ENCODE assay signal across 15 mouse cellular contexts in genomic region chr1:160921938-160922337, GRCm38 (mm10). TPM values are rescaled to one million over a fixed set of nuclear protein-coding genes. Genes with fewer than 3 reads are reported as not detected.
DNase-seq lines count a peak whose midpoint lies in the region; ATAC-seq and TF ChIP-seq lines count a peak whose summit lies in the region.
"Had no signal": no experiment of that assay in that cellular context is flagged by ENCODE, and none has a peak within 500 bp of the region (broad histone marks: within the 10 kb centered on the region; RNA-seq: fewer than 3 reads in every experiment).

No protein-coding gene starts in this region.

- H3K27me3 ChIP-seq in liver, embryonic 12.5 days (replicated peaks) = no peaks in the 10 kb centered on the region
- no peaks in the 10 kb centered on the region for H3K27me3 ChIP-seq in liver, postnatal 0 days (ENCODE audit: insufficient read depth, low read length)
- H3K27me3 ChIP-seq: embryonic facial prominence, embryonic 15.5 days; heart, embryonic 13.5 days; hindbrain, embryonic 15.5 days had no signal

- H3K9me3 ChIP-seq in liver, embryonic 12.5 days (replicated peaks) = no peaks in the 10 kb centered on the region
- H3K9me3 ChIP-seq in liver, postnatal 0 days (ENCODE audit: low read length) = no peaks in the 10 kb centered on the region
- H3K9me3 ChIP-seq: embryonic facial prominence, embryonic 15.5 days; heart, embryonic 13.5 days; hindbrain, embryonic 15.5 days had no signal

- TF ChIP-seq CTCF in liver, postnatal 0 days (IDR thresholded peaks at IDR 0.05; ENCODE audit: low read depth) = peak; percentile 64

- ATAC-seq in liver, embryonic 12.5 days = no peak
- no peak for ATAC-seq in liver, postnatal 0 days

- no peak for TF ChIP-seq EP300 in liver, postnatal 0 days (IDR thresholded peaks at IDR 0.05; ENCODE audit: low read depth)

- H3K36me3 ChIP-seq in liver, embryonic 12.5 days = no peaks in the 10 kb centered on the region
- no peaks in the 10 kb centered on the region for H3K36me3 ChIP-seq in liver, postnatal 0 days (replicated peaks; ENCODE audit: insufficient read depth, low read length)
- H3K36me3 ChIP-seq: embryonic facial prominence, embryonic 15.5 days; hindbrain, embryonic 15.5 days had no signal

- H3K4me3 ChIP-seq in liver, embryonic 12.5 days = no peak overlapping the region
- no peak overlapping the region for H3K4me3 ChIP-seq in liver, postnatal 0 days (ENCODE audit: low read depth, low read length)
- H3K4me3 ChIP-seq: embryonic facial prominence, embryonic 15.5 days; heart, embryonic 13.5 days; hindbrain, embryonic 15.5 days had no signal

- WGBS in liver, embryonic 12.5 days (ENCODE audit: insufficient replicate concordance) = 80% methylated on average over 1 of the region's 1 CpGs
- WGBS in liver, postnatal 0 days (ENCODE audit: insufficient replicate concordance) = 87% methylated on average over 1 of the region's 1 CpGs

- DNase-seq in liver (peak; percentile 35), MEL-GATA-1-ER (ENCODE audit: extremely low read depth, low read depth) (peak; percentile 14)
- peak; percentile 14 for DNase-seq in CD4-positive helper T cell, adult 2 months (ENCODE audit: low read depth, low spot score)
- no peak for DNase-seq in liver, postnatal 0 days
- no peak for DNase-seq in spleen, adult 12 weeks (ENCODE audit: low spot score)
- no peak for DNase-seq in layer of hippocampus, postnatal 14 days (ENCODE audit: low spot score in 2 of 2)
- DNase-seq: cerebellum, postnatal 36 days; kidney, postnatal 36 days; left cerebral cortex, postnatal 4 days; lung, postnatal 36 days; spleen, adult 18-20 months had no signal

- peaks cover 14% of the 10 kb centered on the region for H3K4me1 ChIP-seq in liver, embryonic 12.5 days
- H3K4me1 ChIP-seq in liver, postnatal 0 days (ENCODE audit: insufficient read depth) = no peaks in the 10 kb centered on the region; the same call in 1 of the 2 replicates
- H3K4me1 ChIP-seq: embryonic facial prominence, embryonic 15.5 days had no signal

- H3K27ac ChIP-seq in liver, embryonic 12.5 days = no peak overlapping the region
- no peak overlapping the region for H3K27ac ChIP-seq in liver, postnatal 0 days (ENCODE audit: low read depth)
- H3K27ac ChIP-seq: embryonic facial prominence, embryonic 15.5 days; heart, embryonic 13.5 days; hindbrain, embryonic 15.5 days had no signal

- H3K4me2 ChIP-seq in liver, embryonic 12.5 days = no peak overlapping the region
- H3K4me2 ChIP-seq in liver, postnatal 0 days (ENCODE audit: low read depth, low read length) = no peak overlapping the region
- H3K4me2 ChIP-seq: embryonic facial prominence, embryonic 15.5 days; heart, embryonic 13.5 days; hindbrain, embryonic 15.5 days had no signal

- no peak overlapping the region for H3K9ac ChIP-seq in liver, embryonic 12.5 days
- H3K9ac ChIP-seq in liver, postnatal 0 days (replicated peaks) = no peak overlapping the region
- H3K9ac ChIP-seq: embryonic facial prominence, embryonic 15.5 days; heart, embryonic 13.5 days; hindbrain, embryonic 15.5 days had no signal

RNA-seq across cellular contexts. Expression of gene Rc3h1, which starts 15.7 kb away (rescaled TPM):
- 5.9 and 6.7 TPM in 2 replicates for polyA plus RNA-seq in liver, embryonic 12.5 days (2016; fragmentation: Nextera tagmentation; extraction: Ambion mirVana)
- 2.5 and 2.6 TPM in 2 replicates for polyA plus RNA-seq in liver, postnatal 0 days (2015; fragmentation: Nextera tagmentation; extraction: Ambion mirVana)
- 10 to 100 TPM; 42.2 to 44.3 TPM for total RNA-seq in layer of hippocampus, postnatal 14 days (2021)

RNA-seq across cellular contexts. Expression of gene Serpinc1, which starts 56.4 kb away (rescaled TPM):
- 226 and 233 TPM in 2 replicates for polyA plus RNA-seq in liver, embryonic 12.5 days (2016; fragmentation: Nextera tagmentation; extraction: Ambion mirVana)
- 3,100 and 3,165 TPM in 2 replicates for polyA plus RNA-seq in liver, postnatal 0 days (2015; fragmentation: Nextera tagmentation; extraction: Ambion mirVana)
- under 1 TPM; 0.48 to 0.58 TPM for total RNA-seq in layer of hippocampus, postnatal 14 days (2021)

Comparison
In these comparisons a context has a peak if more than half of its experiments do, and no peak if none do; other contexts are left out.
1. DNase-seq: peak in liver (single experiment), CD4-positive helper T cell, adult 2 months (single experiment) and MEL-GATA-1-ER (single experiment); none in liver, postnatal 0 days (single experiment), spleen, adult 12 weeks (single experiment) and layer of hippocampus, postnatal 14 days (0 of 2).
2. RNA of gene Serpinc1, which starts 56.4 kb away (polyA plus RNA-seq): 3,100 to 3,165 TPM in liver, postnatal 0 days; 226 to 233 TPM in liver, embryonic 12.5 days; every median in the first group is over 10 times any median in the second.